Mouse (Mus musculus): ENCODE data around the gene Stap2. TPM values are rescaled to one million over a fixed set of nuclear protein-coding genes. Genes with fewer than 3 reads are reported as not detected.

Gene Stap2
- total and polyA plus RNA-seq, 2 experiments from 2014 or later = 4.6 to 5.4 TPM

- Histone ChIP-seq H3K4me2 (ENCODE audit: low read depth, low read length) (no peak within 1 kb of the TSS), H3K36me3 (ENCODE audit: insufficient read depth, low read length) (no peaks in the 10 kb centered on the region), H3K4me3 (ENCODE audit: low read length) (no peak within 1 kb of the TSS), H3K9me3 (ENCODE audit: low read length) (no peaks in the 10 kb centered on the region), H3K27me3 (ENCODE audit: insufficient read depth, low read length) (no peaks in the 10 kb centered on the region), H3K4me1 (ENCODE audit: insufficient read depth, low read length) (peaks cover 9% of the 10 kb centered on the region; the same call in 1 of the 2 replicates), H3K9ac (replicated peaks; ENCODE audit: low read length) (no peak within 1 kb of the TSS), H3K27ac (no peak within 1 kb of the TSS)
- 72% methylated on average over 6 of the region's 6 CpGs for WGBS
- ATAC-seq = no peak
- TF ChIP-seq CTCF (IDR thresholded peaks at IDR 0.05; ENCODE audit: low read depth) = no peak
- no peak for DNase-seq (ENCODE audit: low spot score)
Measured at GRCm38 (mm10) chr17:55952447-55953027, 52.8 kb downstream of the Stap2 start, which contains the start of gene Ebi3. Gene Ebi3 (plus strand): TSS chr17:55952640.

GRCm38 (mm10) chr17:55952041-55952440, 53.3 kb downstream of the Stap2 start:
- no peak overlapping the region for H3K4me2 ChIP-seq (ENCODE audit: low read depth, low read length)
- no peak for TF ChIP-seq CTCF (IDR thresholded peaks at IDR 0.05; ENCODE audit: low read depth)
- H3K27me3 ChIP-seq (ENCODE audit: insufficient read depth, low read length) = no peaks in the 10 kb centered on the region
- H3K4me3 ChIP-seq (ENCODE audit: low read length) = no peak overlapping the region
- no peak overlapping the region for H3K27ac ChIP-seq
- H3K9ac ChIP-seq (replicated peaks; ENCODE audit: low read length) = no peak overlapping the region
- DNase-seq (ENCODE audit: low spot score) (no peak), ATAC-seq (no peak)
- peaks cover 9% of the 10 kb centered on the region; the same call in 1 of the 2 replicates for H3K4me1 ChIP-seq (ENCODE audit: insufficient read depth, low read length)
- H3K36me3 ChIP-seq (ENCODE audit: insufficient read depth, low read length) = no peaks in the 10 kb centered on the region
- H3K9me3 ChIP-seq (ENCODE audit: low read length) = no peaks in the 10 kb centered on the region

DNA sequence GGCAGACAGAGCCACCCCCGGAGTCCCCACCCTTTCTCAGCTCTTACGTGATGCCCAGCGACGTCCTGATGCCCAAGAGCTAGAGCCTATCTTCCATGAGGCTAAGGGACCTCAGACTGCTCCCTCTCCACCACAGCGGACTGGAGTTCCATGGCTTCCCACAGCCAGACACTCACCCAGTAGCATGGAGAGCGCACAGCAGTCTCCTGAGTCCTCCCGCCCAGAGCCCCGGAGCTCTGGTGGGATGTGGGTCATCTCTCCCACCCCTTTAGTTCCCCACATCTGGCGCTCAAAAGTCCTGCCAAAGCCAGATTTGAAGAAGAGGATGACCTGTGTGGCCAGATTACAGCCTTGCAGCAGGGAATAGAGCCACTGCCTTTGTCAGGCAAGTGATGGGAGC, 54.8 kb downstream of the Stap2 start:
- Histone ChIP-seq H3K4me3 (ENCODE audit: low read length) (no peak overlapping the region), H3K4me2 (ENCODE audit: low read depth, low read length) (no peak overlapping the region), H3K9me3 (ENCODE audit: low read length) (no peaks in the 10 kb centered on the region), H3K4me1 (ENCODE audit: insufficient read depth, low read length) (no peaks in the 10 kb centered on the region), H3K27ac (no peak overlapping the region), H3K9ac (replicated peaks; ENCODE audit: low read length) (no peak overlapping the region), H3K27me3 (ENCODE audit: insufficient read depth, low read length) (no peaks in the 10 kb centered on the region), H3K36me3 (ENCODE audit: insufficient read depth, low read length) (no peaks in the 10 kb centered on the region)
- DNase-seq (ENCODE audit: low spot score) (no peak), ATAC-seq (no peak)
- WGBS = 81% methylated on average over 9 of the region's 9 CpGs
- no peak for TF ChIP-seq CTCF (IDR thresholded peaks at IDR 0.05; ENCODE audit: low read depth)

- no peaks in the 10 kb centered on the region for H3K9me3 ChIP-seq (ENCODE audit: low read length)
- DNase-seq (ENCODE audit: low spot score) = no peak
- WGBS = 91% methylated on average over 2 of the region's 2 CpGs
- no peak within 1 kb of the TSS for H3K9ac ChIP-seq (replicated peaks; ENCODE audit: low read length)
- ATAC-seq = no peak
- no peaks in the 10 kb centered on the region for H3K27me3 ChIP-seq (ENCODE audit: insufficient read depth, low read length)
- H3K4me1 ChIP-seq (ENCODE audit: insufficient read depth, low read length) = no peaks in the 10 kb centered on the region
- H3K4me3 ChIP-seq (ENCODE audit: low read length) = no peak within 1 kb of the TSS
- H3K4me2 ChIP-seq (ENCODE audit: low read depth, low read length) = no peak within 1 kb of the TSS
- no peak for TF ChIP-seq CTCF (IDR thresholded peaks at IDR 0.05; ENCODE audit: low read depth)
- H3K27ac ChIP-seq = no peak within 1 kb of the TSS
- H3K36me3 ChIP-seq (ENCODE audit: insufficient read depth, low read length) = no peaks in the 10 kb centered on the region
Measured at GRCm38 (mm10) chr17:55949400-55949799, 56.0 kb downstream of the Stap2 start, which contains the start of gene Zfp119b. Gene Zfp119b (minus strand): TSS chr17:55949500.

- ATAC-seq (no peak), DNase-seq (ENCODE audit: low spot score) (no peak)
- H3K4me3 ChIP-seq (ENCODE audit: low read length) = no peak overlapping the region
- no peak overlapping the region for H3K27ac ChIP-seq
- H3K4me1 ChIP-seq (ENCODE audit: insufficient read depth, low read length) = no peaks in the 10 kb centered on the region
- H3K9me3 ChIP-seq (ENCODE audit: low read length) = no peaks in the 10 kb centered on the region
- H3K36me3 ChIP-seq (ENCODE audit: insufficient read depth, low read length) = no peaks in the 10 kb centered on the region
- H3K9ac ChIP-seq (replicated peaks; ENCODE audit: low read length) = no peak overlapping the region
- H3K4me2 ChIP-seq (ENCODE audit: low read depth, low read length) = no peak overlapping the region
- 91% methylated on average over 4 of the region's 4 CpGs for WGBS
- TF ChIP-seq CTCF (IDR thresholded peaks at IDR 0.05; ENCODE audit: low read depth) = no peak
- no peaks in the 10 kb centered on the region for H3K27me3 ChIP-seq (ENCODE audit: insufficient read depth, low read length)
Measured at GRCm38 (mm10) chr17:55948647-55949046, 56.7 kb downstream of the Stap2 start.

Other genes starting within 250 kb of the Stap2 start
- gene Zfp119a, start 126.7 kb downstream of the Stap2 start, total RNA-seq (2014; rRNA removed) = 3.6 and 5.1 TPM in 2 replicates
- gene Zfp119a, start 126.7 kb downstream of the Stap2 start, polyA plus RNA-seq (2015; fragmentation: Nextera tagmentation; extraction: Ambion mirVana) = 6.4 and 7.4 TPM in 2 replicates
- gene Zfp959, start 113.5 kb downstream of the Stap2 start, total RNA-seq (2014; rRNA removed) = 4.8 and 8.8 TPM in 2 replicates
- 7.5 and 8.9 TPM in 2 replicates for gene Zfp959, start 113.5 kb downstream of the Stap2 start, polyA plus RNA-seq (2015; fragmentation: Nextera tagmentation; extraction: Ambion mirVana)
- gene Zfp119b, start 56.1 kb downstream of the Stap2 start, total RNA-seq (2014; rRNA removed) = 1.8 and 4.3 TPM in 2 replicates
- 5.6 and 6.8 TPM in 2 replicates for gene Zfp119b, start 56.1 kb downstream of the Stap2 start, polyA plus RNA-seq (2015; fragmentation: Nextera tagmentation; extraction: Ambion mirVana)
- 0.61 and 3.8 TPM in 2 replicates for gene Ebi3, start 52.9 kb downstream of the Stap2 start, total RNA-seq (2014; rRNA removed)
- 5.2 and 7.3 TPM in 2 replicates for gene Ebi3, start 52.9 kb downstream of the Stap2 start, polyA plus RNA-seq (2015; fragmentation: Nextera tagmentation; extraction: Ambion mirVana)
- gene Yju2, start 46.5 kb downstream of the Stap2 start, total RNA-seq (2014; rRNA removed) = 6.8 and 18.3 TPM in 2 replicates
- 16.7 and 19.4 TPM in 2 replicates for gene Yju2, start 46.5 kb downstream of the Stap2 start, polyA plus RNA-seq (2015; fragmentation: Nextera tagmentation; extraction: Ambion mirVana)
- gene Shd, start 35.1 kb downstream of the Stap2 start, total RNA-seq (2014; rRNA removed) = 233 and 250 TPM in 2 replicates
- gene Shd, start 35.1 kb downstream of the Stap2 start, polyA plus RNA-seq (2015; fragmentation: Nextera tagmentation; extraction: Ambion mirVana) = 150 and 152 TPM in 2 replicates
- 136 and 140 TPM in 2 replicates for gene Fsd1, start 19.1 kb downstream of the Stap2 start, total RNA-seq (2014; rRNA removed)
- gene Fsd1, start 19.1 kb downstream of the Stap2 start, polyA plus RNA-seq (2015; fragmentation: Nextera tagmentation; extraction: Ambion mirVana) = 178 and 193 TPM in 2 replicates
- gene Mpnd, start 127 bp upstream of the Stap2 start, total RNA-seq (2014; rRNA removed) = 185 and 186 TPM in 2 replicates
- gene Mpnd, start 127 bp upstream of the Stap2 start, polyA plus RNA-seq (2015; fragmentation: Nextera tagmentation; extraction: Ambion mirVana) = 106 and 107 TPM in 2 replicates
- 76.0 and 79.5 TPM in 2 replicates for gene Sh3gl1, start 31.1 kb upstream of the Stap2 start, total RNA-seq (2014; rRNA removed)
- gene Sh3gl1, start 31.1 kb upstream of the Stap2 start, polyA plus RNA-seq (2015; fragmentation: Nextera tagmentation; extraction: Ambion mirVana) = 84.5 and 87.6 TPM in 2 replicates
- gene Chaf1a, start 34.9 kb upstream of the Stap2 start, total RNA-seq (2014; rRNA removed) = 5.8 and 6.1 TPM in 2 replicates
- 4.5 and 5.3 TPM in 2 replicates for gene Chaf1a, start 34.9 kb upstream of the Stap2 start, polyA plus RNA-seq (2015; fragmentation: Nextera tagmentation; extraction: Ambion mirVana)
- gene Ubxn6, start 69.4 kb upstream of the Stap2 start, total RNA-seq (2014; rRNA removed) = 92.0 and 111 TPM in 2 replicates
- 75.2 and 77.7 TPM in 2 replicates for gene Ubxn6, start 69.4 kb upstream of the Stap2 start, polyA plus RNA-seq (2015; fragmentation: Nextera tagmentation; extraction: Ambion mirVana)
- 57.5 and 70.0 TPM in 2 replicates for gene Hdgfl2, start 74.0 kb upstream of the Stap2 start, total RNA-seq (2014; rRNA removed)
- gene Hdgfl2, start 74.0 kb upstream of the Stap2 start, polyA plus RNA-seq (2015; fragmentation: Nextera tagmentation; extraction: Ambion mirVana) = 109 and 119 TPM in 2 replicates
- 0.61 and 0.99 TPM in 2 replicates for gene Plin4, start 104.2 kb upstream of the Stap2 start, total RNA-seq (2014; rRNA removed)
- 0.08 and 0.11 TPM in 2 replicates for gene Plin4, start 104.2 kb upstream of the Stap2 start, polyA plus RNA-seq (2015; fragmentation: Nextera tagmentation; extraction: Ambion mirVana)
- gene Plin5, start 112.0 kb upstream of the Stap2 start, total RNA-seq (2014; rRNA removed) = 2.2 and 3.3 TPM in 2 replicates
- 4.1 and 4.4 TPM in 2 replicates for gene Plin5, start 112.0 kb upstream of the Stap2 start, polyA plus RNA-seq (2015; fragmentation: Nextera tagmentation; extraction: Ambion mirVana)
- gene Lrg1, start 116.4 kb upstream of the Stap2 start, total RNA-seq (2014; rRNA removed) = 0.21 TPM in 1 of 2 replicates, not detected in the other
- gene Lrg1, start 116.4 kb upstream of the Stap2 start, polyA plus RNA-seq (2015; fragmentation: Nextera tagmentation; extraction: Ambion mirVana) = 0.90 and 0.95 TPM in 2 replicates
- gene Sema6b, start 134.8 kb upstream of the Stap2 start, total RNA-seq (2014; rRNA removed) = 91.6 and 97.5 TPM in 2 replicates
- gene Sema6b, start 134.8 kb upstream of the Stap2 start, polyA plus RNA-seq (2015; fragmentation: Nextera tagmentation; extraction: Ambion mirVana) = 12.9 and 13.2 TPM in 2 replicates
- 14.4 and 17.8 TPM in 2 replicates for gene Tnfaip8l1, start 156.9 kb upstream of the Stap2 start, total RNA-seq (2014; rRNA removed)
- gene Tnfaip8l1, start 156.9 kb upstream of the Stap2 start, polyA plus RNA-seq (2015; fragmentation: Nextera tagmentation; extraction: Ambion mirVana) = 6.9 and 7.1 TPM in 2 replicates
- gene Mydgf, start 178.3 kb upstream of the Stap2 start, total RNA-seq (2014; rRNA removed) = 58.1 and 59.0 TPM in 2 replicates
- 86.6 and 86.9 TPM in 2 replicates for gene Mydgf, start 178.3 kb upstream of the Stap2 start, polyA plus RNA-seq (2015; fragmentation: Nextera tagmentation; extraction: Ambion mirVana)
- gene Dpp9, start 213.3 kb upstream of the Stap2 start, total RNA-seq (2014; rRNA removed) = 30.3 and 31.3 TPM in 2 replicates
- gene Dpp9, start 213.3 kb upstream of the Stap2 start, polyA plus RNA-seq (2015; fragmentation: Nextera tagmentation; extraction: Ambion mirVana) = 18.9 and 19.0 TPM in 2 replicates